ENCODE assay signal across 23 mouse cellular contexts in the genomic region with DNA sequence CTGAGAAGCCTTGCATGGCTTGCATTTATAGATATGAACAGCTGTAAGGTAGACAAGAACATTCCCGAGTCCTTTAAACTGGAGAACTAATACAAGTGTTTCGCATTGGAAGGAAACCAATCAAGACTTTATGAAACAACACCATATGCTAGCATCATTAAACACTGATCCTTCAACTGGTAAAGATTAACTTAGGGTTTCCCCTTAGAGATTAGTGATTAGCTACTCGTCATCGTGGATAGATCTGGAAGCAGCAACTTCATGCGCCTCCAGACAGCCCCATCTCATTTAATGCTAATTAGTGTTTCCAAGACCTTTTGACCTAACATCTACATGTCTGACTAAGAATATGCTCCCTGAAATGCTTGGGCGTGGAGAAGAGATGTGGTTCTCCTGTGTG.
"Had no signal": no experiment of that assay in that cellular context is flagged by ENCODE, and none has a peak within 500 bp of the region (broad histone marks: within the 10 kb centered on the region; RNA-seq: fewer than 3 reads in every experiment).

No protein-coding gene starts in this region.

- H3K4me1 ChIP-seq: limb, embryonic 12.5 days; lung, embryonic 15.5 days; neural tube, embryonic 12.5 days; neural tube, embryonic 15.5 days had no signal

- DNase-seq: layer of hippocampus, postnatal 36 days; liver; lung, adult 18-20 months; lung, postnatal 10 days; lung, postnatal 36 days; midbrain, embryonic 14.5 days; right cerebral cortex, adult 18-20 months; right cerebral cortex, postnatal 14 days; right cerebral cortex, postnatal 4 days; thymus, adult 2 months; thymus, postnatal 14 days; thymus, postnatal 4 days had no signal

- H3K27me3 ChIP-seq: limb, embryonic 12.5 days; liver, embryonic 12.5 days; liver, embryonic 15.5 days; lung, embryonic 15.5 days; megakaryocyte, embryonic 14.5 days; neural tube, embryonic 12.5 days; neural tube, embryonic 15.5 days had no signal

- H3K36me3 ChIP-seq: limb, embryonic 12.5 days; liver, embryonic 12.5 days; liver, embryonic 15.5 days; lung, embryonic 15.5 days; midbrain, embryonic 10.5 days; neural tube, embryonic 12.5 days; neural tube, embryonic 15.5 days had no signal

- H3K27ac ChIP-seq: left cerebral cortex, adult 2 months; limb, embryonic 12.5 days; liver, embryonic 12.5 days; liver, embryonic 15.5 days; lung, embryonic 15.5 days; midbrain, embryonic 10.5 days; neural tube, embryonic 12.5 days; neural tube, embryonic 15.5 days; stomach, postnatal 0 days had no signal

- ATAC-seq: intestine, embryonic 16.5 days; liver, embryonic 12.5 days had no signal

- H3K9me3 ChIP-seq: limb, embryonic 12.5 days; liver, embryonic 15.5 days; lung, embryonic 15.5 days; midbrain, embryonic 10.5 days; neural tube, embryonic 12.5 days had no signal

- H3K4me2 ChIP-seq: limb, embryonic 12.5 days; liver, embryonic 12.5 days; liver, embryonic 15.5 days; lung, embryonic 15.5 days; neural tube, embryonic 12.5 days; neural tube, embryonic 15.5 days had no signal

- H3K4me3 ChIP-seq: left cerebral cortex, adult 2 months; limb, embryonic 12.5 days; liver, embryonic 12.5 days; liver, embryonic 15.5 days; lung, embryonic 15.5 days; megakaryocyte, embryonic 14.5 days; midbrain, embryonic 10.5 days; neural tube, embryonic 12.5 days; neural tube, embryonic 15.5 days had no signal

- H3K9ac ChIP-seq: limb, embryonic 12.5 days; liver, embryonic 12.5 days; liver, embryonic 15.5 days; lung, embryonic 15.5 days; neural tube, embryonic 12.5 days; neural tube, embryonic 15.5 days had no signal
